Mouse (Mus musculus) bone marrow macrophage, adult 2 months (primary cell): Measurements from ENCODE around the gene Sik3.

Source experiments
- CTCF ChIP-seq: IDR thresholded peaks from 2 replicates; pipeline ENCODE4 v1.5.1; 2012; ENCODE audit warnings: low read depth, mild to moderate bottlenecking, low read length, moderate library complexity
- POLR2A ChIP-seq: IDR thresholded peaks from 2 replicates; pipeline ENCODE4 v1.6.1; 2012; ENCODE audit warnings: mild to moderate bottlenecking, low read depth, low read length, borderline replicate concordance

- TF ChIP-seq CTCF: no peak
- no peak for TF ChIP-seq POLR2A
These were observed 186.3 kb downstream of the Sik3 start for GRCm38 (mm10) chr9:46198936-46199335.
